Mouse (Mus musculus): ENCODE data around the gene Tmx2. TPM values are rescaled to one million over a fixed set of nuclear protein-coding genes. Genes with fewer than 3 reads are reported as not detected.

The Tmx2 gene
- polyA plus RNA-seq, 1 experiment, result not detected

GRCm38 (mm10) chr2:84634934-84635482 is 43.9 kb downstream of the Tmx2 start:
- TF ChIP-seq POLR2A (IDR thresholded peaks at IDR 0.05; ENCODE audit: insufficient read depth, low read depth, low read length) (no peak), CTCF (IDR thresholded peaks at IDR 0.05; ENCODE audit: insufficient read depth, low read depth, low read length) (no peak)
- 29% methylated on average over 4 of the region's 4 CpGs for whole genome bisulfite sequencing
- peaks cover 12% of the 10 kb centered on the region; the same call in 1 of the 2 replicates for H3K4me1 ChIP-seq (ENCODE audit: control insufficient read depth, insufficient read depth, low read length)
- no peak overlapping the region for H3K4me3 ChIP-seq (ENCODE audit: insufficient read depth, low read depth, low read length)
- peak overlapping the region; percentile 69 for H3K27ac ChIP-seq (ENCODE audit: insufficient read depth, low read depth, low read length)

DNA sequence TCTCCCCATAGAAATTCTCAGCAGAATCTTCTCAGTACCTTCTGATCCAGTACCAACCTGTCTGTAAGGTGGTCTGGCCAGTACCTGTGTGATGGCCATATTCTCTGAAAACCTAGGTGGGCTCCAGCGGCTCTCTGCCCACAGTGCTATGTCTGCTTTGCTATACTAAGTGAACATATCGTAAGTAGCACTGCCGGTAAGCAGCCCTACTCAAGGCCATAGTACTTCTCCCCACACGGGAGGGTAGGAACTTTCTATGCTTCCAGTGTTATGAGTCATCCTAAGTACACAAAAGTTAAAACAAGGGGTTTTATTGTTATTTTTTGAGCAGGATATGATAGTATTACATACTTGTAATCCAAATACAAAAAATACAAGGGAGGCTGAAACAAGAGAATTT is 44.9 kb downstream of the Tmx2 start:
- Histone ChIP-seq H3K4me1 (ENCODE audit: control insufficient read depth, insufficient read depth, low read length) (peaks cover 12% of the 10 kb centered on the region; the same call in 1 of the 2 replicates), H3K27ac (ENCODE audit: insufficient read depth, low read depth, low read length) (no peak overlapping the region), H3K4me3 (ENCODE audit: insufficient read depth, low read depth, low read length) (no peak overlapping the region)
- TF ChIP-seq CTCF (IDR thresholded peaks at IDR 0.05; ENCODE audit: insufficient read depth, low read depth, low read length) (no peak), POLR2A (IDR thresholded peaks at IDR 0.05; ENCODE audit: insufficient read depth, low read depth, low read length) (no peak)
- WGBS, result 50% methylated on average over 4 of the region's 4 CpGs

GRCm38 (mm10) chr2:84632999-84633398 is 45.9 kb downstream of the Tmx2 start:
- WGBS, result 22% methylated on average over 3 of the region's 3 CpGs
- H3K27ac ChIP-seq (ENCODE audit: insufficient read depth, low read depth, low read length), result no peak overlapping the region
- no peak for TF ChIP-seq CTCF (IDR thresholded peaks at IDR 0.05; ENCODE audit: insufficient read depth, low read depth, low read length)

DNA sequence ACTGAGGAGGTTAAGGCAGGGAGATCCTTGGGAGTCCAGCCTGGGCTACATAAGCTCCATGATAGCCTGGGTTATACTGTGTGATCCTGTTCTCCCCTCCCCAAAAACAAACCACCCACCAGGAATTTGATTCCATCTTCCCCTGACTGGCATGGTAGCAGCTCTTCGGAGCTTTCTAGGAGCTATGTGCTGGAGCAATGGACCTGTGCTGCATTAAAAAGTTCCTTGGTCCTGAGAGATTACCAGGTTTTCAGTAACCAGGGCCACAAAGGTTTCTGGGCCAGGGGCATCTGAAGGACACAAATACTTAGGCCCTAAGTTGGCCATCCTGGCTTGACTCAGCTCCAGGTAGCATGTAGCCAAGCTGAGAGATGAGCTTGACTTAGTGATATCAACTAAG is 46.9 kb downstream of the Tmx2 start:
- H3K27ac ChIP-seq (ENCODE audit: insufficient read depth, low read depth, low read length), result no peak overlapping the region
- TF ChIP-seq POLR2A (IDR thresholded peaks at IDR 0.05; ENCODE audit: insufficient read depth, low read depth, low read length) (no peak), CTCF (IDR thresholded peaks at IDR 0.05; ENCODE audit: insufficient read depth, low read depth, low read length) (no peak)
- no peak overlapping the region for H3K4me3 ChIP-seq (ENCODE audit: insufficient read depth, low read depth, low read length)
- 100% methylated on average over 1 of the region's 1 CpGs for WGBS
- peaks cover 12% of the 10 kb centered on the region; the same call in 1 of the 2 replicates for H3K4me1 ChIP-seq (ENCODE audit: control insufficient read depth, insufficient read depth, low read length)

More at GRCm38 (mm10) chr2:84632999-84633398, 45.9 kb downstream of the Tmx2 start:
- Histone ChIP-seq H3K4me3 (ENCODE audit: insufficient read depth, low read depth, low read length) (no peak overlapping the region), H3K4me1 (ENCODE audit: control insufficient read depth, insufficient read depth, low read length) (peaks cover 12% of the 10 kb centered on the region; the same call in 1 of the 2 replicates)

- TF ChIP-seq CTCF (IDR thresholded peaks at IDR 0.05; ENCODE audit: insufficient read depth, low read depth, low read length) (no peak), POLR2A (IDR thresholded peaks at IDR 0.05; ENCODE audit: insufficient read depth, low read depth, low read length) (no peak)
- Histone ChIP-seq H3K4me1 (ENCODE audit: control insufficient read depth, insufficient read depth, low read length) (peaks cover 2% of the 10 kb centered on the region; the same call in 1 of the 2 replicates), H3K27ac (ENCODE audit: insufficient read depth, low read depth, low read length) (no peak overlapping the region), H3K4me3 (ENCODE audit: insufficient read depth, low read depth, low read length) (no peak overlapping the region)
- 52% methylated on average over 3 of the region's 3 CpGs for WGBS
Measured at GRCm38 (mm10) chr2:84627036-84627435, 51.9 kb downstream of the Tmx2 start.

DNA sequence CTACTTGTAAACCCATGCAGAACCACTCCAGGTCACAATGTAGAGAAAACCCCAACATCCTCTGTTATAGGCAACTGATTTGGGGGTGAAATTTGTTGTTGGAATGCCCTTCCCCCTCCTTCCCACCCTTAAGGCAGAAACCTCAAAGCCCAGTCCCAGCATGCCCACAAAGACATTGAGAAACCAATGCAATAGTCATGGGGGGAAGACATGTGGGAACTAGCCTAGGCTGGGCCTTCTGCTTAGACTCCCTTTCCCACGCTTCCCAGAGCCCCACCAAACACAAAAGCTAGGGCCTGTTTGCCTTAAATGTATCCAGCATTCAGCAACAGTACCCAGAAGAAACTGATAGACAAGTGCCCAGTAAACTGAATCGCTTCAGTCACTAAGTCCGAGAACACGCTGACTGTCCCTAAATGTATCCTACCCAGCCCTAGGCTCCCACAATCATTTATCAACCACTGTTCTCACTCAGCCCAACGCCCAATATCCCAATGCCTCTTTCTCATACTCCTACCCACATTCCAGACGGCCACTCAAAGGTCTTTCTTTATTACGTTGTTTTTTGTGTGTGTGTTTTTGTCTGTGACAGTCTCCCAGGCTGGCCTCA is 52.5 kb downstream of the Tmx2 start:
- no peak overlapping the region for H3K27ac ChIP-seq (ENCODE audit: insufficient read depth, low read depth, low read length)
- WGBS, result 72% methylated on average over 7 of the region's 7 CpGs

GRCm38 (mm10) chr2:84624201-84624600 is 54.7 kb downstream of the Tmx2 start:
- 96% methylated on average over 17 of the region's 17 CpGs for WGBS

More for the DNA sequence above, 52.5 kb downstream of the Tmx2 start:
- H3K4me1 ChIP-seq (ENCODE audit: control insufficient read depth, insufficient read depth, low read length), result peaks cover 2% of the 10 kb centered on the region; the same call in 1 of the 2 replicates
- no peak overlapping the region for H3K4me3 ChIP-seq (ENCODE audit: insufficient read depth, low read depth, low read length)
- TF ChIP-seq POLR2A (IDR thresholded peaks at IDR 0.05; ENCODE audit: insufficient read depth, low read depth, low read length), result no peak
- no peak for TF ChIP-seq CTCF (IDR thresholded peaks at IDR 0.05; ENCODE audit: insufficient read depth, low read depth, low read length)

GRCm38 (mm10) chr2:84623428-84624119 is 55.4 kb downstream of the Tmx2 start:
- 87% methylated on average over 3 of the region's 3 CpGs for WGBS
- H3K27ac ChIP-seq (ENCODE audit: insufficient read depth, low read depth, low read length), result no peak overlapping the region
- peaks cover 2% of the 10 kb centered on the region; the same call in 1 of the 2 replicates for H3K4me1 ChIP-seq (ENCODE audit: control insufficient read depth, insufficient read depth, low read length)
- H3K4me3 ChIP-seq (ENCODE audit: insufficient read depth, low read depth, low read length), result no peak overlapping the region
- TF ChIP-seq POLR2A (IDR thresholded peaks at IDR 0.05; ENCODE audit: insufficient read depth, low read depth, low read length) (no peak), CTCF (IDR thresholded peaks at IDR 0.05; ENCODE audit: insufficient read depth, low read depth, low read length) (no peak)

More at GRCm38 (mm10) chr2:84624201-84624600, 54.7 kb downstream of the Tmx2 start:
- TF ChIP-seq POLR2A (IDR thresholded peaks at IDR 0.05; ENCODE audit: insufficient read depth, low read depth, low read length) (no peak), CTCF (IDR thresholded peaks at IDR 0.05; ENCODE audit: insufficient read depth, low read depth, low read length) (no peak)
- Histone ChIP-seq H3K27ac (ENCODE audit: insufficient read depth, low read depth, low read length) (no peak overlapping the region), H3K4me1 (ENCODE audit: control insufficient read depth, insufficient read depth, low read length) (peaks cover 2% of the 10 kb centered on the region; the same call in 1 of the 2 replicates), H3K4me3 (ENCODE audit: insufficient read depth, low read depth, low read length) (no peak overlapping the region)

- peaks cover 2% of the 10 kb centered on the region; the same call in 1 of the 2 replicates for H3K4me1 ChIP-seq (ENCODE audit: control insufficient read depth, insufficient read depth, low read length)
- no peak overlapping the region for H3K27ac ChIP-seq (ENCODE audit: insufficient read depth, low read depth, low read length)
Measured at GRCm38 (mm10) chr2:84622668-84623067, 56.3 kb downstream of the Tmx2 start.

More at GRCm38 (mm10) chr2:84622668-84623067, 56.3 kb downstream of the Tmx2 start:
- WGBS, result 52% methylated on average over 2 of the region's 2 CpGs
- H3K4me3 ChIP-seq (ENCODE audit: insufficient read depth, low read depth, low read length), result no peak overlapping the region
- TF ChIP-seq CTCF (IDR thresholded peaks at IDR 0.05; ENCODE audit: insufficient read depth, low read depth, low read length) (no peak), POLR2A (IDR thresholded peaks at IDR 0.05; ENCODE audit: insufficient read depth, low read depth, low read length) (no peak)

Other genes with a start within 250 kb of the Tmx2 start
- gene Tfpi, start 202.4 kb downstream of the Tmx2 start, polyA plus RNA-seq (2012; ENCODE audit: insufficient read depth, insufficient read length, low replicate concordance, missing spikeins), result not detected in 2 replicates
- gene Ctnnd1, start 28.4 kb downstream of the Tmx2 start, polyA plus RNA-seq (2012; ENCODE audit: insufficient read depth, insufficient read length, low replicate concordance, missing spikeins), result not detected in 2 replicates
- not detected in 2 replicates for gene Btbd18, start 20.1 kb downstream of the Tmx2 start, polyA plus RNA-seq (2012; ENCODE audit: insufficient read depth, insufficient read length, low replicate concordance, missing spikeins)
- not detected in 2 replicates for gene Selenoh, start 8.4 kb downstream of the Tmx2 start, polyA plus RNA-seq (2012; ENCODE audit: insufficient read depth, insufficient read length, low replicate concordance, missing spikeins)
- not detected in 2 replicates for gene Gm28635, start 1.1 kb downstream of the Tmx2 start, polyA plus RNA-seq (2012; ENCODE audit: insufficient read depth, insufficient read length, low replicate concordance, missing spikeins)
- not detected in 2 replicates for gene Med19, start 738 bp downstream of the Tmx2 start, polyA plus RNA-seq (2012; ENCODE audit: insufficient read depth, insufficient read length, low replicate concordance, missing spikeins)
- gene Zdhhc5, start 36.0 kb upstream of the Tmx2 start, polyA plus RNA-seq (2012; ENCODE audit: insufficient read depth, insufficient read length, low replicate concordance, missing spikeins), result not detected in 2 replicates
- gene Clp1, start 48.2 kb upstream of the Tmx2 start, polyA plus RNA-seq (2012; ENCODE audit: insufficient read depth, insufficient read length, low replicate concordance, missing spikeins), result not detected in 2 replicates
- gene Ypel4, start 54.9 kb upstream of the Tmx2 start, polyA plus RNA-seq (2012; ENCODE audit: insufficient read depth, insufficient read length, low replicate concordance, missing spikeins), result 194 TPM in 1 of 2 replicates, not detected in the other
- gene Gm19426, start 64.5 kb upstream of the Tmx2 start, polyA plus RNA-seq (2012; ENCODE audit: insufficient read depth, insufficient read length, low replicate concordance, missing spikeins), result not detected in 2 replicates
- gene Serping1, start 96.3 kb upstream of the Tmx2 start, polyA plus RNA-seq (2012; ENCODE audit: insufficient read depth, insufficient read length, low replicate concordance, missing spikeins), result not detected in 2 replicates
- not detected in 2 replicates for gene Ube2l6, start 119.7 kb upstream of the Tmx2 start, polyA plus RNA-seq (2012; ENCODE audit: insufficient read depth, insufficient read length, low replicate concordance, missing spikeins)
- gene Smtnl1, start 143.5 kb upstream of the Tmx2 start, polyA plus RNA-seq (2012; ENCODE audit: insufficient read depth, insufficient read length, low replicate concordance, missing spikeins), result not detected in 2 replicates
- gene Timm10, start 147.9 kb upstream of the Tmx2 start, polyA plus RNA-seq (2012; ENCODE audit: insufficient read depth, insufficient read length, low replicate concordance, missing spikeins), result not detected in 2 replicates
- gene Slc43a1, start 159.7 kb upstream of the Tmx2 start, polyA plus RNA-seq (2012; ENCODE audit: insufficient read depth, insufficient read length, low replicate concordance, missing spikeins), result not detected in 2 replicates
- not detected in 2 replicates for gene Rtn4rl2, start 207.6 kb upstream of the Tmx2 start, polyA plus RNA-seq (2012; ENCODE audit: insufficient read depth, insufficient read length, low replicate concordance, missing spikeins)